Mouse (Mus musculus): ENCODE results near the gene Psmd13.

Psmd13 gene

DNA sequence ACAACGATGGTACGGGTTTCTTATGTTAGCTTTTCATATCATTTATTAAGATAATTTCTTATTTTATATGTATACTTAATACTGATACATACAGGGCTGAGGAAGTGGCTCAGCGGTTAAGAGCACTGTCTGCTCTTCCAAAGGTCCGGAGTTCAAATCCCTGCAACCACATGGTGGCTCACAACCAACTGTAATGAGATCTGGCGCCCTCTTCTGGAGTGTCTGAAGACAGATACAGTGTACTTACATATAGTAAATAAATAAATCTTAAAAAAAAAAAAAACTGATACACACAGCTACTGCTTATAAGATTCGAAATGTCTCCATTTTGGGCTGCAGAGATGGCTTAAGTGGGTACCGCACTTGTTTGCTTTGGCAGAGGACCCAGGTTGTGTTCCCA lies 25.9 kb downstream of the Psmd13 start:
- no peak for DNase-seq

DNA sequence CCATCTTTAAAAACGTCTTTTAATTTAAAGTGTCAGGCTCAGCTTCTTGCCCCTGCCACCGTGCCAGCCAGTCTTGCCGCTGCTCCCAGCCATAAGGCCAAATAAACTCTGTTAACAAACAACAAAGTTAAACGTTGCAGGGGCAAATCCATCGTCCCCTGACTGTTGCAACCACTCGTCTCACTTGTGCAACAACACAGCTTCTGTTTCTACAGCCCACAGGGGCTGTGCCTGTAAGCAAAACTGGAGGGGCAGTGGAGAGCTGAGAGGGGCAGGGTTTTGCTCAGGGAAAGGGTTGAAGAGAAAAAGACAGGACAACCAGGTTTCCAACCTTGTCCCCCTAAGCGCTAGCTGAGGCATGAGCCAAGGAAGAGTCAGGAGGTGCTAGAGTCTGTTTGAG lies 26.4 kb downstream of the Psmd13 start:
- DNase-seq = no peak

DNA sequence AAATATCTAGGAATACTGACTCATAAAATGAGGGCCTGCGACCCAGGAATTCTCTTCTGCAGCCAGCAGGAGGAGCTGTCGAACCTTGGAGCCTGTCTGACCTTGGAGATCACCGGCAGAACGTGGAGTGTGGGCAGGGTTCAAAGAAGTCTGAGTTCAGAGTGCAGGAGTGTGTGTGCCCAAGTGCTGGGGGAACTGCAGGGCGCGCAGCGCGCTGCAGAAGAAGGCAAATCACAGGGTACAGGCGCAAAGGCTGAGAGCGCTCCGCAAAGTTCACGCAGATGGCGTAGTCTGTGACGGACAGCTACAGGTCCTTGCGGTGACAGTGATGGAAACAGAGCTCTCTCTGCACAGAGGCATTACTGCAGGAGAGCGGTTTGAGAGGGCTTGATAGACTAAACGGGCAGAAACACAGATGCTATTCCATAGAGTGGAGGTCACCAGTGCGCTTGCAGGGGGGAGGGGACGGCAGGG lies 26.9 kb downstream of the Psmd13 start:
- peak; percentile 86 for DNase-seq

- no peak for DNase-seq
These were observed 30.5 kb downstream of the Psmd13 start for GRCm38 (mm10) chr7:140912293-140912692.

DNA sequence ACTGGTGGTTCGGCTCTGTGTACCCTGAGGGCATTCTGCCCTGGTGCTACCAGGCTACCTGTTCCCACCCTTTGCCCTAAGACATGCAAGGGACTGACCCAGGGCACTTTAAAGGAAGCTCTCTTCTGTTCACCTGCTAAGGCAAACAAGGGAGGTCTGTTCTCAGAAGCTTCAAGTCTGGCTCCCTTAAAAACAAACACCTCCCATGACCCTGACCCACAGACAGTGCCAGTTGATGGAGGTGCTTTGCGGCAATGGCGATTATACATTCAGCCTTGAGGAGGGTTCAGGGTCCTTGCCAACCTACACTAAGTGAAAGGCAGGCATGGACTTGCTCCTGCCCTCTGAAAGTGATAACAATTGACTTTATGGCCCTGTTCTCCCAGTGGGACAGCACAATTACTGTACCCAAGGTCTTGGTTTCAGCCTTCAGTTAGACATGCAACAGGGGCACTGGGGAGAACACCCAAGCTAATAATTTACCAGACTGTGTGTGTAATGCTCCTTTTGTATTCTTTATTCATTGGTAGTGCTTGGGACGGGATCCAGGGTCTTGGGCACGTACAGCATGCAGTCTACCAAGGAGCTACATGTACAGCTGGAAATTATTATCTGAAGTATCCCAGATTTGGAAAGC lies 31.2 kb downstream of the Psmd13 start:
- no peak for DNase-seq

- no peak for DNase-seq
These were observed 32.4 kb downstream of the Psmd13 start for GRCm38 (mm10) chr7:140914031-140914690.

DNA sequence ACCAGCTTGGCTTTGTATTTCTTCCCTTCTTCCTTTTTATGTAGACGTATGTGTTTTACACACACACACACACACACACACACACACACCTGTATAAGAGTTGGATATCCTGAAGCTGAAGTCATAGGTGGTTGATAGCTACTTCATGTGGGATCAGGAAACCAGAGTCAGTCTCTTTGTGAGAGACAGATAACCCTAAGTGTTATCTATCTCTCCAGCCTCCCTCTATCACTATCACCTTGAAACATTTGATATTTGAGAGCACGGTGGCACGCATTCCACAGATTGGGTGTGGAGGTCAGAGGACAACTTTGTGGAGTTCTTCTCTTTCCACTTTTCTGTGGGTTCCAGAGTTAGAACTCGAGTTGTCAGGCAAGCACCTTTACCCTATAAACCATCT lies 38.1 kb downstream of the Psmd13 start:
- DNase-seq = no peak

GRCm38 (mm10) chr7:140920418-140921029 lies 38.8 kb downstream of the Psmd13 start, which contains the start of gene Nlrp6:
TSS of gene Nlrp6 (plus strand) at chr7:140920902.
- no peak for DNase-seq

GRCm38 (mm10) chr7:140921225-140921975 lies 39.6 kb downstream of the Psmd13 start:
- no peak for DNase-seq

DNA sequence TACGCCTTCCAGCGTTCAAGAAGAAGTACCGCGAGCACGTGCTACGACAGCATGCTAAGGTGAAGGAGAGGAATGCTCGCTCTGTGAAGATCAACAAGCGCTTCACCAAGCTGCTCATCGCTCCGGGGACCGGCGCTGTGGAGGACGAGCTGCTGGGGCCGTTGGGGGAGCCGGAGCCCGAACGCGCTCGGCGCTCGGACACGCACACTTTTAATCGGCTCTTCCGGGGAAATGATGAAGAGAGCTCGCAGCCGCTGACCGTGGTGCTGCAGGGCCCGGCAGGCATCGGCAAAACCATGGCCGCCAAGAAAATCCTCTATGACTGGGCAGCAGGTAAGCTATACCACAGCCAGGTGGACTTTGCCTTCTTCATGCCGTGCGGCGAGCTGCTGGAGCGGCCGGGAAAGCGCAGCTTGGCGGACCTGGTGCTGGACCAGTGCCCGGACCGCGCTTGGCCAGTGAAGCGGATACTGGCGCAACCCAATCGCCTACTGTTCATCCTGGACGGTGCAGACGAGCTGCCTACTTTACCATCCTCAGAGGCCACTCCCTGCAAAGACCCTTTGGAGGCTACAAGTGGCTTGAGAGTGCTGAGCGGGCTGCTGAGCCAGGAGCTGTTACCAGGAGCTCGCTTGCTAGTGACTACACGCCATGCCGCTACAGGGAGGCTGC lies 40.8 kb downstream of the Psmd13 start:
- peak; percentile 41 for DNase-seq

DNA sequence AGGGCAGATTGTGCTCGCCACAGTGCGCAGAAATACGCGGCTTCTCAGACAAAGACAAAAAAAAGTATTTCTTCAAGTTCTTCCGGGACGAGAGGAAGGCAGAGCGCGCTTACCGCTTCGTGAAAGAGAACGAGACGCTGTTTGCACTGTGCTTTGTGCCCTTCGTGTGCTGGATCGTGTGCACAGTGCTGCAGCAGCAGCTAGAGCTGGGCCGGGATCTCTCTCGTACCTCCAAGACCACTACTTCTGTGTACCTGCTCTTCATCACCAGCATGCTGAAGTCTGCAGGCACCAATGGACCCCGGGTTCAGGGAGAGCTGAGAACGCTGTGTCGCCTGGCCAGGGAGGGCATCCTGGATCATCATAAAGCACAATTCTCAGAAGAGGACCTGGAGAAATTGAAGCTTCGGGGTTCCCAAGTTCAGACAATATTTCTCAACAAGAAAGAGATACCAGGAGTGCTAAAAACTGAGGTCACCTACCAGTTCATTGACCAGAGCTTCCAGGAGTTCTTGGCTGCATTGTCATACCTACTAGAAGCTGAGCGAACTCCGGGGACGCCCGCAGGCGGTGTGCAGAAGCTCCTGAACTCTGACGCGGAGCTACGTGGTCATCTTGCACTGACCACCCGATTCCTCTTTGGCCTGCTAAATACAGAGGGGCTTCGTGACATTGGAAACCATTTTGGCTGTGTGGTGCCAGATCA lies 41.5 kb downstream of the Psmd13 start:
- no peak for DNase-seq

GRCm38 (mm10) chr7:140927181-140927580 lies 45.4 kb downstream of the Psmd13 start:
- DNase-seq = no peak

DNA sequence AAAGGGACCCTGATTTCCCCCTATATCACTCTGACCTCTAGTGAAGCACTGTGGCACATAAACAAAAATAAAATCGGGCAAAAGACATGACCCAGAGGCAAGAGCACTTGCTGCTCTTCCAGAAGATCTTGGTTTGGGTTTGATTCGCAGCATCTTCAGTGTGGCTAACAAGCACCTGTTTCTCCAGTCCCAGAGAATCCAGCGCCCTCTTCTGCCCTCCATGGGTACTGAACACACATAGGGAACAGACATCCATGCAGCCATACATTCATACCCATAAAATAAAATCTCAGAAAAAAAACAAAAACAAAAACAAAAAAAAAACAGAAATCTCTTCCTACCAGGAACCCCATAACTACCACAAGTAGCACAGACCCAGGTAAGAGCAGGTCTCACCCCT lies 56.7 kb downstream of the Psmd13 start:
- no peak for DNase-seq

DNA sequence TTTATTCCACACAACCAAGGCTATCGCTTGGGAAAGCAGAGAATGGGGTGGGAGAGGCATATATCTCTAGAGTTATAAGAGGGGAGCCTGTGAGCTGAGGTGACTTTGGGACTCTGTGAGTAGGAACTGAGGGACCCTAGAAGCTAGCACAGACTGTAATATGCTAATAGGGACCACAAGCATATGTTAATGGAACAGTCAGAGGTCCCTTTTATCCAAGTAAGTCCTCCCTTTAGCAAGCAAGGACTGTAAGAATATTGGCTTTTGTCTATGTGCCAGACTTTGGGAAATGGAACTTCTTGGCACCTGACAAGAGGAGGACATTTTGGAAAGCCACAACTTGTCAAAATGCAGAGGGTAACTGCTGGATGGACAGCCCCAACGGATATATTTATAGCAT lies 57.1 kb downstream of the Psmd13 start:
- no peak for DNase-seq

GRCm38 (mm10) chr7:140939669-140940171 lies 58.0 kb downstream of the Psmd13 start:
- DNase-seq = peak; percentile 66

- peak; percentile 93 for DNase-seq
These were observed 59.7 kb downstream of the Psmd13 start, which contains the start of gene Pgghg for GRCm38 (mm10) chr7:140941222-140942051. TSS of gene Pgghg (plus strand) at chr7:140941391.

DNA sequence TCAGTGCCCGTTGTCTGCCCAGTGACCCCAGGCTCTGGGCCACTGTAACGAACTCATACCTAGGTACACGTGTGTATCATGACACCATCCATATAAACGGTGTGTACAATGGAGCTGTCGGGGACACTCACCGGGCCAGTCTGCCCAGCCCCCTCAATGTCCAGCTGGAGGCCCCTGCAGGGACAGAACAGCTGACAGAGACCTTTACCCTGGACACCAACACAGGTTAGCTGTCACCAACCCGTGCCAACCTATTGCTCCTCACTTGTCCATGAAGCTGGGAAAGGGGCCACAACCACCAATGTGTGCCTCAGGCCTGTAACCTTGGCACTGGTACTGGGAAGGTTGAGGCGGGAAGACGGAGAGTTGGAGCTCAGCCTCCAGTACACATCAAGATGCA lies 60.6 kb downstream of the Psmd13 start:
- no peak for DNase-seq

DNA sequence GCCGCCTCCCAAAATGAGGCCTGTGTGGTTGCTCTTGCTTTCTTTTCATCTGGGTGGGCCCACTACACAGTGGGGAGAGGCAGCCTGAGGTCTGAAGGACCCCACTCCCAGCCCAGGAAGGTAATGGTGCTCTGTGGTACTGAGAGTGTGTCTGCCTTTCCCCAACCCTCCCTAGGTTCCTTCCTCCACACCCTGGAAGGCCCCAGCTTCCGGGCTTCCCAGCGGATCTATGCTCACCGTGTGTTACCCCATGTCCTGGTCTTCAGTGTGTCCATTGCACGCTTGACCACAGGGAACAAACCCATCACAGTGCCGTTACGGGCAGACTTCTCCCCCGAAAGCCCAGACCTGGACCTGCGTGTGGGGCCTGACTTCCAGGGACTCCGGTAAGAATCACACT lies 61.0 kb downstream of the Psmd13 start:
- no peak for DNase-seq

GRCm38 (mm10) chr7:140943356-140943755 lies 61.6 kb downstream of the Psmd13 start:
- no peak for DNase-seq

DNA sequence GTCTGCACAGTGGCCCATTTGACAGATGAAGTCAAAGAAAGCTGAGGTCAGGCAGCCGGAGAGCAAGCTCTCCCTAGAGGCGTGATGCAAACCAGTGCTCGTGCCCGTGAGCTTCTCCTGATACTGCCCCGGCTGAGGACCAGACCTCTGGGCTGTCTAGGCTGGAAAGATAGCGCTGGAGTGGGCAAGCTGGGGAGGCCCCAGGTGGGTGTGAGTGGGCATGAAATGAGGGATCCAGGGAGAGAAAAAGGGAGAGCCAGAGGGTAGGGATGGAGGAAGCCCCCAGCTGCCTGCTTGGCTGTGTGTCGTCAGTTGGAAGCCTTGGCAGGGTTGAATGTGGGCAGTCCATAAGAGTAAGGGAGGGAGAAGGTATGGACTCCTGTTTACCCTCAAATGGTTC lies 62.5 kb downstream of the Psmd13 start:
- no peak for DNase-seq

DNA sequence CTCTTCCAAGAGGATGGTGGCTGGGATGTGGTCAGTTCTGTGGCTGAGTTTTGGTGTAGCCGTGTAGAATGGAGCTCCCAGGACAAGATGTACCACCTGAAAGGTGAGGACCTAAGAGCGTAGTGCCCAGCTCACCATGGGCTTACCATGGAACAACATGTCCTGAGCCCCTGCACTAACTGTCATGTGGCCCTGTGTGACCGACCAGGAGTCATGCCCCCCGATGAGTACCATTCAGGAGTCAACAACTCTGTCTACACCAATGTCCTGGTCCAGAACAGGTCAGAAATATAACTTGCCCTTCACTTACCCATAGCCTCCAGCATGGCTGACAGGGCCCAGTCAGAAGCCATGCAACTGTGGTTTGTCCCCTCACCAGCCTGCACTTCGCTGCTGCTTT lies 63.5 kb downstream of the Psmd13 start:
- DNase-seq = no peak
